Mouse (Mus musculus) central nervous system, embryonic 18 days (tissue): ENCODE measurements around the gene Mipol1. TPM values are rescaled to one million over a fixed set of nuclear protein-coding genes. Genes with fewer than 3 reads are reported as not detected.

ENCODE experiments used
- polyA plus RNA-seq: library from polyadenylated mRNA; depleted of rRNA; stranded (reverse); fragments of >200 nt; gene quantifications from 2 replicates; pipeline ENCODE4 v1.2.3, GENCODE M21; 2012; rRNA removed

Gene Mipol1
- 2.5 and 2.9 TPM in 2 replicates for polyA plus RNA-seq

DNA sequence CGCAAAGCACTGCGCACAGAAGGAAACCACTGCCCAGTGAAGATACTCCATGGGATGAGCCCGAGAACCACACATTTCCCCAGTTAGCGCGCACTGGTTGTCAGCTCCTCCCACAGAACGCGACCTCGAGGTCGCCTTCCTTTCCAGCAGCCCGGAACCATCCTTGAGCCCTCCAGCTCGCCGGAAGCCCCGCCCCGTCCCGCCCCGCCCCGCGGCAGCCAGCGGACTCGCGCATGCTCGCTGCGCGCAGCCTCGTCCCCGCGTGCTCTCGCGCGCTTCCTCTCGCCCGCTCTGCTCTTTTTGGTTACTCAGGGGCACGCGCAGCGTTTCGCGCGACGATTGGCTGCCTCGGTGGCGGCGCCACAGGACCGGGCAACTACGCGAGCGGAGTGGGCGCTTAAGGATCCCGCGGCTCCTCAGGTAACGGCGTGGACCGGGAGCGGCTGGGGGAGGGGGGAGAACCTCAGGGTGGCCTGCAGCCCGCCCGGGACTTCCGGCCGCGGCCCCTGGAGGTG is at the start of gene Mipol1, which contains the start of gene Prps1l3:
Gene Mipol1, plus strand, starts transcription at position 236 of the 515 bp plus-strand sequence.
Gene Prps1l3, plus strand, starts transcription at position 221 of the 515 bp plus-strand sequence.

DNA sequence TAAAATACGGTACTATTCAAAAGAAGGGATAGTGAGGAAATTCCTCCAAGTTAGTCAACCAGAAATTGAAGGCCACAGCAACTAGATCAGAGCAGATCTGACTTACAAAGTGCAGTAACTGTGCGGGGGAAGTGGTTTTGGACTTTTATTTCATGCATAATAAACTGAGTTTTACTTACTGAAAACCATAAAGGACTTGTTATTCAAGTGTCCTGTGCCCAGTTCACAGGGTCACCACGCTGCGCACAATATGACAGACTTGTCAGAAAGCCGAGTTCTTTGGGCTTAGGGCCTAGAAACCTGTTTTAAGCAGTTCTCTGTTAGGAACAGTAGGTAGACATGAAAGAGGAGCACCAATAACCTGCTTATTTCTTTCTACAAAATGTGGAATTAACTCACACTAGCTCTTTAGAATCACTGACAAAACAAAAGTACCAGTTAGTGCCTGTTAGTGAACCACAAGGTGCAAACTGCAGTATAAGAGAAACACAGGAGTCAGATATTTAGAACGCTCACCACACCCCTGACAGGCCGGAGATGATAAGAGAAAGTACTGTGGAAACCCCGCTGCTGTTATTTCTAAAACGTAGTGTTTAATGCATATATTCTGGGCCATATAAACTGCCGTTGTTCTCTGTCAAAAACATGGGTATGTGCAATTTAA is 32.7 kb upstream of the Mipol1 start, which contains the start of gene Slc25a21:
Gene Slc25a21, minus strand, starts transcription at position 110 of the 664 bp plus-strand sequence.

Other genes with a start within 250 kb of the Mipol1 start
- 0.07 and 0.22 TPM in 2 replicates for gene Slc25a21, start 33.0 kb upstream of the Mipol1 start, polyA plus RNA-seq
- 14.1 and 15.8 TPM in 2 replicates for gene Prps1l3, start within 50 bp of the Mipol1 start, polyA plus RNA-seq